Mouse (Mus musculus) stomach, embryonic 14.5 days (tissue): ENCODE measurements around the gene Gpn2. TPM values are rescaled to one million over a fixed set of nuclear protein-coding genes. Genes with fewer than 3 reads are reported as not detected.

Experiments
- ATAC-seq: fragments of 200-750 bp; cut with Nextera tagmentation; 2 replicates; pipeline ENCODE4 v1.8.0; 2017; ENCODE audit warnings: low read depth, moderate TSS enrichment; ENCODE audit not compliant: insufficient number of reproducible peaks, insufficient read depth, low FRiP score
- H3K27ac ChIP-seq: fragments of 300-500 bp; sonication (generic); 2 replicates; pipeline ENCODE4 v1.5.1; 2014; ENCODE audit warnings: mild to moderate bottlenecking, low read length, moderate library complexity, mixed read lengths
- H3K27me3 ChIP-seq: fragments of 300-500 bp; sonication (generic); 2 replicates; pipeline ENCODE4 v1.6.1; 2014; ENCODE audit warnings: low read length, control low read depth, mixed read lengths; ENCODE audit not compliant: control insufficient read depth, insufficient read depth
- H3K36me3 ChIP-seq: fragments of 300-500 bp; sonication (generic); 2 replicates; pipeline ENCODE4 v1.6.1; 2014; ENCODE audit warnings: mild to moderate bottlenecking, control low read depth, low read length, moderate library complexity, mixed read lengths; ENCODE audit not compliant: control insufficient read depth, insufficient read depth
- H3K4me1 ChIP-seq: fragments of 300-500 bp; sonication (generic); 2 replicates; pipeline ENCODE4 v1.6.1; 2014; ENCODE audit warnings: low read length, control low read depth, mixed read lengths; ENCODE audit not compliant: control insufficient read depth, insufficient read depth
- H3K4me2 ChIP-seq: fragments of 300-500 bp; sonication (generic); replicated peaks from 2 replicates; pipeline ENCODE4 v1.6.1; 2014; ENCODE audit warnings: low read depth, low read length, control low read depth
- H3K4me3 ChIP-seq: fragments of 300-500 bp; sonication (generic); 2 replicates; pipeline ENCODE4 v1.5.1; 2014; ENCODE audit warnings: low read depth, low read length, control low read depth
- H3K9ac ChIP-seq: fragments of 300-500 bp; sonication (generic); replicated peaks from 2 replicates; pipeline ENCODE4 v1.6.1; 2014; ENCODE audit warnings: low read depth, mild to moderate bottlenecking, control low read depth, low read length, moderate library complexity, mixed read lengths
- H3K9me3 ChIP-seq: fragments of 300-500 bp; sonication (generic); 2 replicates; pipeline ENCODE4 v1.6.1; 2016; ENCODE audit warnings: low read depth, low read length, control low read depth; ENCODE audit not compliant: control insufficient read depth
- WGBS: fragments of 180-500 bp; shearing (Covaris S2); extraction: QIAGEN DNeasy Blood & Tissue Kit; methylation state at CpG from one replicate; pipeline ENCODE4 v1.1.7; 2014; 5-methylcytosine and 5-hydroxymethylcytosine counted together
- polyA plus RNA-seq: library from polyadenylated mRNA; unstranded; fragments of >200 nt; fragmentation: Nextera tagmentation; extraction: Ambion mirVana; gene quantifications from 2 replicates; pipeline ENCODE4 v1.2.1, GENCODE M21; 2014

The Gpn2 gene
- polyA plus RNA-seq, 1 experiment from 2014 or later: 17.7 TPM

DNA sequence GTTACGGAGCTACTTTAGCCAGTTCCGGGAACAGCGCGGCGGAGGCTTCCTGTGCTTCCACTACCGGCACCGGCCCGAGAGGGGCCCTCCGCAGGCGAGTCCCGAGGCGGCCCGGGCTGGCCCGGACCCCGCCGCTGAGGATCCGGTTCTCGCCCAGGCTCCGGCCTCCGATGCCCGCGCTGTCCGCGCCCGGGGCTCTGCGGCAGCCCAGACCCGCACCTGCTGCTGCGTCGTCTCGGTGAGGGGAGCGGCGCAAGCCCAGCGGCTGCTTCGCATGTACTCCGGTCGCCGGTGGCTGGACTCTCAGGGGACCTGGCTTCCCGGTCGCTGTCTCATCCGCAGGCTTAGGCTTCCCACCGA lies 9.3 kb upstream of the Gpn2 start:
- peaks cover 11% of the 10 kb centered on the region for H3K36me3 ChIP-seq
- no peaks in the 10 kb centered on the region for H3K27me3 ChIP-seq
- H3K4me1 ChIP-seq: peaks cover 6% of the 10 kb centered on the region; the same call in 1 of the 2 replicates
- H3K9ac ChIP-seq: peak overlapping the region; percentile 80
- 0 out of 2 replicates have a peak, but pooled peaks have one; percentile 38 for ATAC-seq
- peak overlapping the region; percentile 93 for H3K4me2 ChIP-seq
- peak overlapping the region; percentile 55; the same call in 1 of the 2 replicates for H3K27ac ChIP-seq
- WGBS: 1% methylated on average over 41 of the region's 41 CpGs
- H3K4me3 ChIP-seq: peak overlapping the region; percentile 99
- no peaks in the 10 kb centered on the region for H3K9me3 ChIP-seq

GRCm38 (mm10) chr4:133577983-133578382 lies 6.2 kb upstream of the Gpn2 start:
- ATAC-seq: no peak
- Histone ChIP-seq H3K4me1 (peaks cover 6% of the 10 kb centered on the region; the same call in 1 of the 2 replicates), H3K27me3 (no peaks in the 10 kb centered on the region), H3K4me2 (no peak overlapping the region), H3K4me3 (no peak overlapping the region), H3K9ac (no peak overlapping the region), H3K27ac (no peak overlapping the region), H3K36me3 (peaks cover 20% of the 10 kb centered on the region), H3K9me3 (no peaks in the 10 kb centered on the region)
- 81% methylated on average over 12 of the region's 12 CpGs for WGBS

DNA sequence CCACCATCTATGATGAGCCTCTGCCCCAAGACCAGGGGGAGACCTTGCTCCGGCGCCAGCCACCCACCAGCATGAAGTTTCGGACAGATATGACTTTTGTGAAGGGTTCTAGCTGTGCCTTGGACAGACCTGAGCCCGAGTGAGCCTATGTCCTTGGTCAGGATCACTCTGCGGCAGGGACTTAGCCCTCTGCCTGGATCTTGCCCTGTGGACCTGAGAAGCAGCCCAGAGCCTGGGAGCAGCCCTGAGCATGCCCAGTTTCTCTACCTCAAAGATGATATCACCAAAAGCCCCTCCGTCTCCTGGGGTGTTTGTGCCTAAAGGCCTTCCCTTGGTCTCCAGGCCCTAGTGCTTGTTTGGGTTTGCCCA lies 488 bp upstream of the Gpn2 start:
- peak; percentile 35; the same call in 1 of the 2 replicates for ATAC-seq
- Histone ChIP-seq H3K9ac (peak overlapping the region; percentile 78), H3K4me3 (peak overlapping the region; percentile 98), H3K27me3 (no peaks in the 10 kb centered on the region), H3K9me3 (no peaks in the 10 kb centered on the region), H3K27ac (peak overlapping the region; percentile 74; the same call in 1 of the 2 replicates), H3K4me1 (peaks cover 7% of the 10 kb centered on the region; the same call in 1 of the 2 replicates), H3K36me3 (peaks cover 29% of the 10 kb centered on the region), H3K4me2 (peak overlapping the region; percentile 99)
- 56% methylated on average over 6 of the region's 6 CpGs for WGBS

DNA sequence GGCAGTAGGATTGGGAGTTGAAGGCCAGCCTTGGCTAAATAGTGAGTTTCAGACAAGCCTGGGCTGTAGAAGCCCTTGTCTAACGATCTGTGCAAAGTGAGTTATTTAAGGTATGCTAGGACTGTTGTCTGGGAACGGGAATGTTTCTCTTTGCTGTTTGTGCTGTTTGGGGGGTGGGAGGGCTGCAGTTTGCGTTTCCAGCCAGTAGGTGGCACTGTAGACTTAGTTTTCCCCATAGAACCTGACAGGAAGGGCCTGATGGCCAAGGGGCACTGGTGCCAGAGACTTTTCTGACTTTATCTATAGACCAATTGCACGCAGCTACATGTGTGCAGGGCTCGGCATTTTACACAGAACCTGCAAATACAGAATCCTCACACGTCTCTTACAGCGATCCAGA lies 8.4 kb downstream of the Gpn2 start:
- 0 out of 2 replicates have a peak, but pooled peaks have one; percentile 26 for ATAC-seq
- no peak overlapping the region for H3K9ac ChIP-seq
- no peaks in the 10 kb centered on the region for H3K4me1 ChIP-seq
- H3K36me3 ChIP-seq: peaks cover 17% of the 10 kb centered on the region; the same call in 1 of the 2 replicates
- H3K27ac ChIP-seq: no peak overlapping the region
- no peaks in the 10 kb centered on the region for H3K9me3 ChIP-seq
- whole genome bisulfite sequencing: 33% methylated on average over 7 of the region's 7 CpGs
- H3K27me3 ChIP-seq: no peaks in the 10 kb centered on the region
- H3K4me3 ChIP-seq: no peak overlapping the region
- H3K4me2 ChIP-seq: no peak overlapping the region

GRCm38 (mm10) chr4:133595538-133595937 lies 11.4 kb downstream of the Gpn2 start:
- Histone ChIP-seq H3K27me3 (0 out of 2 replicates have a peak, but pooled peaks cover 3% of the 10 kb centered on the region), H3K4me3 (no peak overlapping the region), H3K27ac (no peak overlapping the region), H3K9me3 (no peaks in the 10 kb centered on the region), H3K4me1 (peaks cover 5% of the 10 kb centered on the region; the same call in 1 of the 2 replicates), H3K4me2 (no peak overlapping the region), H3K9ac (no peak overlapping the region), H3K36me3 (peaks cover 7% of the 10 kb centered on the region; the same call in 1 of the 2 replicates)
- WGBS: 65% methylated on average over 7 of the region's 7 CpGs
- ATAC-seq: no peak

- WGBS: 79% methylated on average over 6 of the region's 6 CpGs
- H3K27ac ChIP-seq: no peak overlapping the region
- no peak overlapping the region for H3K9ac ChIP-seq
Observed at GRCm38 (mm10) chr4:133596084-133596483, 11.9 kb downstream of the Gpn2 start.

GRCm38 (mm10) chr4:133598616-133599015 lies 14.5 kb downstream of the Gpn2 start:
- Histone ChIP-seq H3K27ac (peak overlapping the region; percentile 85), H3K4me3 (no peak overlapping the region), H3K36me3 (no peaks in the 10 kb centered on the region), H3K9me3 (no peaks in the 10 kb centered on the region), H3K4me1 (peaks cover 5% of the 10 kb centered on the region; the same call in 1 of the 2 replicates), H3K27me3 (peaks cover 15% of the 10 kb centered on the region), H3K9ac (no peak overlapping the region), H3K4me2 (peak overlapping the region; percentile 87)
- ATAC-seq: no peak
- 34% methylated on average over 4 of the region's 4 CpGs for WGBS

More at GRCm38 (mm10) chr4:133596084-133596483, 11.9 kb downstream of the Gpn2 start:
- H3K36me3 ChIP-seq: peaks cover 4% of the 10 kb centered on the region; the same call in 1 of the 2 replicates
- no peak for ATAC-seq
- H3K27me3 ChIP-seq: 0 out of 2 replicates have a peak, but pooled peaks cover 3% of the 10 kb centered on the region
- no peak overlapping the region for H3K4me3 ChIP-seq
- H3K4me1 ChIP-seq: peaks cover 5% of the 10 kb centered on the region; the same call in 1 of the 2 replicates
- no peak overlapping the region for H3K4me2 ChIP-seq
- H3K9me3 ChIP-seq: no peaks in the 10 kb centered on the region

GRCm38 (mm10) chr4:133599116-133599515 lies 15.0 kb downstream of the Gpn2 start:
- Histone ChIP-seq H3K9me3 (no peaks in the 10 kb centered on the region), H3K4me3 (peak overlapping the region; percentile 47), H3K4me1 (peaks cover 5% of the 10 kb centered on the region; the same call in 1 of the 2 replicates), H3K9ac (peak overlapping the region; percentile 46), H3K4me2 (peak overlapping the region; percentile 87), H3K27ac (peak overlapping the region; percentile 85), H3K27me3 (peaks cover 15% of the 10 kb centered on the region), H3K36me3 (0 out of 2 replicates have a peak, but pooled peaks cover 2% of the 10 kb centered on the region)
- no peak for ATAC-seq
- WGBS: 15% methylated on average over 7 of the region's 7 CpGs
